Mouse (Mus musculus) kidney, embryonic 16.5 days (tissue): Measurements from ENCODE around the gene Polg. TPM values are rescaled to one million over a fixed set of nuclear protein-coding genes. Genes with fewer than 3 reads are reported as not detected.

Experiments
- ATAC-seq: fragments of 200-750 bp; cut with Nextera tagmentation; 2 replicates; pipeline ENCODE4 v1.8.0; 2017; ENCODE audit warnings: moderate TSS enrichment; ENCODE audit not compliant: low FRiP score, low TSS enrichment
- H3K27ac ChIP-seq: fragments of 300-500 bp; sonication (generic); 2 replicates; pipeline ENCODE4 v1.5.1; 2014; ENCODE audit warnings: low read length
- H3K27me3 ChIP-seq: fragments of 300-500 bp; sonication (generic); 2 replicates; pipeline ENCODE4 v1.6.1; 2014; ENCODE audit warnings: low read length, control low read depth, mixed read lengths; ENCODE audit not compliant: insufficient read depth
- H3K36me3 ChIP-seq: fragments of 300-500 bp; sonication (generic); 2 replicates; pipeline ENCODE4 v1.6.1; 2014; ENCODE audit warnings: low read length, control low read depth, mixed read lengths; ENCODE audit not compliant: insufficient read depth
- H3K4me1 ChIP-seq: fragments of 300-500 bp; sonication (generic); 2 replicates; pipeline ENCODE4 v1.6.1; 2014; ENCODE audit warnings: low read length, control low read depth, mixed read lengths; ENCODE audit not compliant: insufficient read depth
- H3K4me2 ChIP-seq: fragments of 300-500 bp; sonication (generic); replicated peaks from 2 replicates; pipeline ENCODE4 v1.6.1; 2014; ENCODE audit warnings: low read depth, low read length
- H3K4me3 ChIP-seq: fragments of 300-500 bp; sonication (generic); 2 replicates; pipeline ENCODE4 v1.5.1; 2014; ENCODE audit warnings: mild to moderate bottlenecking, low read length
- H3K9ac ChIP-seq: fragments of 300-500 bp; sonication (generic); replicated peaks from 2 replicates; pipeline ENCODE4 v1.6.1; 2014; ENCODE audit warnings: low read length
- H3K9me3 ChIP-seq: fragments of 300-500 bp; sonication (generic); 2 replicates; pipeline ENCODE4 v1.6.1; 2016; ENCODE audit warnings: low read length, control low read depth
- WGBS: fragments of 180-500 bp; shearing (Covaris S2); extraction: QIAGEN DNeasy Blood & Tissue Kit; methylation state at CpG from one replicate; pipeline ENCODE4 v1.1.7; 2014; 5-methylcytosine and 5-hydroxymethylcytosine counted together
- microRNA-seq: library from miRNA; unstranded; fragments of <30 nt; microRNA quantifications from one replicate; pipeline ENCODE4, GENCODE M21; 2016
- polyA plus RNA-seq: library from polyadenylated mRNA; unstranded; fragments of >200 nt; fragmentation: Nextera tagmentation; extraction: Ambion mirVana; gene quantifications from 2 replicates; pipeline ENCODE4 v1.2.1, GENCODE M21; 2015

Polg gene
- polyA plus RNA-seq, 1 experiment from 2014 or later, result 37.1 TPM

- no peaks in the 10 kb centered on the region for H3K27me3 ChIP-seq
- H3K9me3 ChIP-seq, result no peaks in the 10 kb centered on the region
- ATAC-seq, result no peak
- H3K9ac ChIP-seq, result no peak overlapping the region
- H3K4me2 ChIP-seq, result no peak overlapping the region
- H3K36me3 ChIP-seq, result peaks cover 6% of the 10 kb centered on the region; the same call in 1 of the 2 replicates
- no peaks in the 10 kb centered on the region for H3K4me1 ChIP-seq
- WGBS, result 95% methylated on average over 10 of the region's 10 CpGs
- no peak overlapping the region for H3K4me3 ChIP-seq
- no peak overlapping the region for H3K27ac ChIP-seq
These were observed 43.3 kb downstream of the Polg start for GRCm38 (mm10) chr7:79422876-79423275.

GRCm38 (mm10) chr7:79419950-79420349 is 46.2 kb downstream of the Polg start:
- H3K4me3 ChIP-seq, result no peak overlapping the region
- H3K9me3 ChIP-seq, result no peaks in the 10 kb centered on the region
- ATAC-seq, result no peak
- peaks cover 6% of the 10 kb centered on the region; the same call in 1 of the 2 replicates for H3K36me3 ChIP-seq
- no peak overlapping the region for H3K9ac ChIP-seq
- H3K4me2 ChIP-seq, result no peak overlapping the region
- no peaks in the 10 kb centered on the region for H3K4me1 ChIP-seq
- H3K27ac ChIP-seq, result no peak overlapping the region
- WGBS, result 78% methylated on average over 7 of the region's 7 CpGs
- no peaks in the 10 kb centered on the region for H3K27me3 ChIP-seq

GRCm38 (mm10) chr7:79414449-79415375 is 51.5 kb downstream of the Polg start:
- no peak for ATAC-seq

GRCm38 (mm10) chr7:79400296-79400695 is 65.9 kb downstream of the Polg start:
- ATAC-seq, result no peak
- no peaks in the 10 kb centered on the region for H3K4me1 ChIP-seq
- 88% methylated on average over 3 of the region's 3 CpGs for WGBS

More at GRCm38 (mm10) chr7:79414449-79415375, 51.5 kb downstream of the Polg start:
- Histone ChIP-seq H3K36me3 (0 out of 2 replicates have a peak, but pooled peaks cover 2% of the 10 kb centered on the region), H3K4me3 (no peak overlapping the region), H3K27ac (no peak overlapping the region), H3K9ac (no peak overlapping the region), H3K4me2 (no peak overlapping the region), H3K27me3 (no peaks in the 10 kb centered on the region), H3K4me1 (no peaks in the 10 kb centered on the region), H3K9me3 (no peaks in the 10 kb centered on the region)
- WGBS, result 61% methylated on average over 18 of the region's 18 CpGs

GRCm38 (mm10) chr7:79398971-79399370 is 67.2 kb downstream of the Polg start:
- no peak overlapping the region for H3K9ac ChIP-seq
- H3K4me3 ChIP-seq, result no peak overlapping the region
- no peaks in the 10 kb centered on the region for H3K27me3 ChIP-seq
- no peak for ATAC-seq
- no peaks in the 10 kb centered on the region for H3K36me3 ChIP-seq
- 83% methylated on average over 12 of the region's 12 CpGs for WGBS
- H3K9me3 ChIP-seq, result no peaks in the 10 kb centered on the region
- H3K4me2 ChIP-seq, result no peak overlapping the region
- no peaks in the 10 kb centered on the region for H3K4me1 ChIP-seq
- no peak overlapping the region for H3K27ac ChIP-seq

More at GRCm38 (mm10) chr7:79400296-79400695, 65.9 kb downstream of the Polg start:
- no peaks in the 10 kb centered on the region for H3K36me3 ChIP-seq
- H3K9me3 ChIP-seq, result no peaks in the 10 kb centered on the region
- no peak overlapping the region for H3K27ac ChIP-seq
- H3K4me3 ChIP-seq, result no peak overlapping the region
- no peak overlapping the region for H3K4me2 ChIP-seq
- no peak overlapping the region for H3K9ac ChIP-seq
- H3K27me3 ChIP-seq, result no peaks in the 10 kb centered on the region

GRCm38 (mm10) chr7:79398426-79398825 is 67.7 kb downstream of the Polg start:
- H3K9ac ChIP-seq, result no peak overlapping the region
- ATAC-seq, result no peak
- H3K36me3 ChIP-seq, result no peaks in the 10 kb centered on the region
- WGBS, result 79% methylated on average over 8 of the region's 8 CpGs
- H3K27me3 ChIP-seq, result no peaks in the 10 kb centered on the region
- H3K4me3 ChIP-seq, result no peak overlapping the region
- H3K4me1 ChIP-seq, result no peaks in the 10 kb centered on the region
- H3K9me3 ChIP-seq, result no peaks in the 10 kb centered on the region
- H3K4me2 ChIP-seq, result no peak overlapping the region
- H3K27ac ChIP-seq, result no peak overlapping the region

- H3K27ac ChIP-seq, result no peak overlapping the region
- no peaks in the 10 kb centered on the region for H3K36me3 ChIP-seq
- H3K27me3 ChIP-seq, result no peaks in the 10 kb centered on the region
- no peak overlapping the region for H3K4me3 ChIP-seq
- H3K4me1 ChIP-seq, result peaks cover 5% of the 10 kb centered on the region
- no peak overlapping the region for H3K4me2 ChIP-seq
- WGBS, result 41% methylated on average over 10 of the region's 10 CpGs
- ATAC-seq, result no peak
- H3K9me3 ChIP-seq, result no peaks in the 10 kb centered on the region
- H3K9ac ChIP-seq, result no peak overlapping the region
These were observed 68.7 kb downstream of the Polg start for GRCm38 (mm10) chr7:79397446-79397963.

Small RNA genes within 50 kb of the gene (microRNA-seq; reads per million reads assigned to microRNA genes)
- 1.9 reads per million, percentile 7 among the genes with 10 or more reads in this experiment for gene Mir9-3

Other genes with a start within 250 kb of the Polg start
- 11.0 and 13.1 TPM in 2 replicates for gene Abhd2, start 193.2 kb downstream of the Polg start, polyA plus RNA-seq
- 0.51 TPM in 2 replicates for gene Rlbp1, start 79.3 kb downstream of the Polg start, polyA plus RNA-seq
- gene Fanci, start 74.4 kb downstream of the Polg start, polyA plus RNA-seq, result 11.9 and 12.2 TPM in 2 replicates
- 54.3 and 68.2 TPM in 2 replicates for gene Rhcg, start 151.3 kb upstream of the Polg start, polyA plus RNA-seq
- 8.8 and 9.7 TPM in 2 replicates for gene Ticrr, start 193.8 kb upstream of the Polg start, polyA plus RNA-seq
- gene Kif7, start 249.4 kb upstream of the Polg start, polyA plus RNA-seq, result 4.4 TPM in 2 replicates